Mouse (Mus musculus) forebrain, embryonic 14.5 days (tissue): ENCODE data around the gene Vps37b. TPM values are rescaled to one million over a fixed set of nuclear protein-coding genes. Genes with fewer than 3 reads are reported as not detected.

ENCODE experiments used
- ATAC-seq: fragments of 200-750 bp; cut with Nextera tagmentation; 2 replicates; pipeline ENCODE4 v1.8.0; 2017; ENCODE audit warnings: mild to moderate bottlenecking, moderate library complexity
- DNase-seq: peaks from one replicate; pipeline ENCODE4 v3.0.0-alpha.2; 2015; ENCODE audit warnings: low spot score
- H3K27ac ChIP-seq: fragments of 300-500 bp; sonication (generic); 2 replicates; pipeline ENCODE4 v1.5.1; 2014; ENCODE audit warnings: low read depth, mild to moderate bottlenecking, control low read depth, low read length, moderate library complexity
- H3K27me3 ChIP-seq: fragments of 300-500 bp; sonication (generic); replicated peaks from 2 replicates; pipeline ENCODE4 v1.6.1; 2014; ENCODE audit warnings: low read length, control low read depth, mixed read lengths; ENCODE audit not compliant: control insufficient read depth, insufficient read depth
- H3K36me3 ChIP-seq: fragments of 300-500 bp; sonication (generic); 2 replicates; pipeline ENCODE4 v1.6.1; 2014; ENCODE audit warnings: low read length, control low read depth; ENCODE audit not compliant: control insufficient read depth, insufficient read depth
- H3K4me1 ChIP-seq: fragments of 300-500 bp; sonication (generic); 2 replicates; pipeline ENCODE4 v1.6.1; 2014; ENCODE audit warnings: antibody characterized with exemption, low read length, control low read depth; ENCODE audit not compliant: control insufficient read depth, insufficient read depth
- H3K4me2 ChIP-seq: fragments of 300-500 bp; sonication (generic); 2 replicates; pipeline ENCODE4 v1.6.1; 2014; ENCODE audit warnings: mild to moderate bottlenecking, control low read depth, low read length
- H3K4me3 ChIP-seq: fragments of 300-500 bp; sonication (generic); 2 replicates; pipeline ENCODE4 v1.5.1; 2014; ENCODE audit warnings: low read depth, low read length, control low read depth
- H3K9ac ChIP-seq: fragments of 300-500 bp; sonication (generic); 2 replicates; pipeline ENCODE4 v1.6.1; 2014; ENCODE audit warnings: mild to moderate bottlenecking, low read length, control low read depth, moderate library complexity
- H3K9me3 ChIP-seq: fragments of 300-500 bp; sonication (generic); replicated peaks from 2 replicates; pipeline ENCODE4 v1.6.1; 2016; ENCODE audit warnings: low read length, control low read depth, mixed read lengths; ENCODE audit not compliant: control insufficient read depth
- WGBS: fragments of 180-500 bp; shearing (Covaris S2); extraction: QIAGEN DNeasy Blood & Tissue Kit; methylation state at CpG from one replicate; pipeline ENCODE4 v1.1.7; 2014; 5-methylcytosine and 5-hydroxymethylcytosine counted together
- polyA plus RNA-seq: library from polyadenylated mRNA; unstranded; fragments of >200 nt; fragmentation: Nextera tagmentation; extraction: Ambion mirVana; gene quantifications from 2 replicates; pipeline ENCODE4 v1.2.1, GENCODE M21; 2014

Vps37b gene
- polyA plus RNA-seq, 1 experiment from 2014 or later: 70.5 TPM

DNA sequence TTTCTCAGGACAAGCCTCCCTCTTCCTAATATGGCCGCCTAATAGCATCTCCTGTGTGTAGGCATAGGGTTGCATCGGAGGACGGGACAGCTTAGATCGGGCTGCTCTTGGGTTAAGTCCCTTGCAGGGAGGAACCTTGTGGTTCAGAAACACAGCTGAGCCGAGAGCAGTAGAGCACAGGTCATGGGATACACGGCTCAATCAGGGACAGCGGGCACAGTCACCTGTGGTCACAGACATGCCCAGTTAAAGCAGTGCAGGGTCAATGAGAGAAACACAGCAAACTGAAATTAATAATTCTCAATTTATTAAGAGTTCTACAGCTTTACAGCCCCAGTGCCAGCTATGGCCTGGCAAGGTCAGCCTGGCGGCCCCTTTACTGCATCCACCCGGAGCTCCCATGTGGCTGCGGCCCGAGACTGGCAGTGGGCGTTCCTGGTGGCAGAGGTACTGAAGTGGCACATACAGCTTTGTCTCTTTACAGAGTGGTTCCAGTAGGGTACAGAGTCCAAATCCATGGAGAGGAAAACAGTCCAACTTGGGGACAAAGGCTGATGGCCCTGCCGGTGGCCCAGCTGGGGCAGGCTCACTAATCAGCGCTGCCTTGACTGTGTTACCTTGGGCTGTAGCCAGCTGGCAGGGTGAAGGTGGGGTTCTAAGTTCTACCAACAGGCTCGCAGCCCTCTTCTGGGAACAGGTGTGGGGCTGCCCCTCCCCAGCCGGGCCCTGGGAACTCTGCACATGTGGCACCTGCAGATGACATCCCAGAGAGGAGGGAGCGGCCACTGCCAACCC, 27.5 kb downstream of the Vps37b start:
- Histone ChIP-seq H3K36me3 (peaks cover 86% of the 10 kb centered on the region), H3K4me2 (no peak overlapping the region), H3K27me3 (no peaks in the 10 kb centered on the region), H3K9me3 (no peaks in the 10 kb centered on the region), H3K4me1 (no peaks in the 10 kb centered on the region), H3K9ac (no peak overlapping the region), H3K4me3 (no peak overlapping the region), H3K27ac (peak overlapping the region; percentile 21; the same call in 1 of the 2 replicates)
- ATAC-seq (no peak), DNase-seq (peak; percentile 32)
- WGBS: 74% methylated on average over 17 of the region's 17 CpGs

DNA sequence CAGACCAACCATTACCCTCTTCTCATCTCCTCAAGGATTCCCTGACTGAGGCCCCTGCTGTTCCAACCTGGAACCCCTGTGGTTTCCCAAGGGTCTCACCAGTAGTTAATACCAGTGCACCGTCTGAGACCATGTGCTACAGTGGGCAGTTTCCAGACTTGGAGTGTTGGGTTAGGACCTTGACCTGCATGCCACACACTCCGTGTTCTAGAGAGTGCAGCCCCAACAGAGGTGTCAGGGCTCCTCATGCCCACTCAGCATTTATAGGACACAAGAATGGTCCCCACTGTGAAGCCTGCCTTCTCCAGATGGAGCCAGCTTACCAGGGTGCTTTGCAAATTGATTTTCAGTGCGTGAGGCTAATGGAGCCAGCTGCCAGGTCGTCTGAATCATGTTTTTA, 28.7 kb downstream of the Vps37b start:
- WGBS: 63% methylated on average over 4 of the region's 4 CpGs
- Histone ChIP-seq H3K4me3 (no peak overlapping the region), H3K9ac (no peak overlapping the region), H3K36me3 (peaks cover 80% of the 10 kb centered on the region), H3K9me3 (no peaks in the 10 kb centered on the region), H3K4me1 (no peaks in the 10 kb centered on the region), H3K4me2 (no peak overlapping the region), H3K27ac (no peak overlapping the region), H3K27me3 (no peaks in the 10 kb centered on the region)
- DNase-seq: no peak
- no peak for ATAC-seq

DNA sequence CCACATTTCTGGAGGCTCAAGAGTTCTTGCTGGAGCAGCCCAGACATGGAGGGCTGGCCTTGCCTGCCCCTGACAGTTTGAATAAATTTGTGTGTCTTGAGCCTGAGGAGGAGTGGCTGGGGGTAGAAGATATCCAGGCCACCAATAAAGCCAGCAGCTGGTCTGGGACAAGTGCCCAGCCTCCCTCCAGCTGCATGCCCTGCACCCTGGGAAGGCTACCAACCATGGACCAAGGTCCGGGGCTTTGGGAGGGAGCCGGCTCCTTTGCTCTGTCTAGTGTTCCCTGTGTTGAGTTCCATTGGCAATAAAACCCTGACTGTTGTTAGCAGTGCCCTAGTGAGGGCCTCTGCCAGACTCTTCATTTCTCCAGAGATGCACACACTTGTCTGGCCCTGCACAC, 29.2 kb downstream of the Vps37b start:
- peaks cover 75% of the 10 kb centered on the region for H3K36me3 ChIP-seq
- no peak for ATAC-seq
- WGBS: 81% methylated on average over 2 of the region's 2 CpGs
- no peaks in the 10 kb centered on the region for H3K4me1 ChIP-seq
- H3K9me3 ChIP-seq: no peaks in the 10 kb centered on the region
- no peak for DNase-seq
- H3K27ac ChIP-seq: 0 out of 2 replicates have a peak overlapping the region, but pooled peaks have one; percentile 9
- H3K27me3 ChIP-seq: no peaks in the 10 kb centered on the region
- H3K4me3 ChIP-seq: no peak overlapping the region
- no peak overlapping the region for H3K4me2 ChIP-seq
- no peak overlapping the region for H3K9ac ChIP-seq

DNA sequence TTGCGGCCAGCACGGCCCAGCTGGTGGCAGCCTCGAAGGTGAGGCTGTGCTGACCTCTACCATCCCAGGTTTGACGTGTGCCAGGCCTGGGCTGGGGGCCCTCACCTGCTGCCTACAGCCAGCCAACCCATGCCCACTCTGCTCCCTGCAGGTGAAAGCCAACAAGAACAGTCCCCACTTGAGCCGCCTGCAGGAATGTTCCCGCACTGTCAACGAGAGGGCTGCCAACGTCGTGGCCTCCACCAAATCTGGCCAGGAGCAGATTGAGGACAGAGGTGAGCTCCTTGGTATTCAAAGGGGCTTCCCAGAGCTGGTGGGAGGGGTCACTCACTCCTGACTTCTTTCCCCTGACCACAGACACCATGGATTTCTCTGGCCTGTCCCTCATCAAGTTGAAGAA, 30.8 kb downstream of the Vps37b start:
- H3K36me3 ChIP-seq: peaks cover 59% of the 10 kb centered on the region
- 0 out of 2 replicates have a peak overlapping the region, but pooled peaks have one; percentile 25 for H3K9ac ChIP-seq
- peak; percentile 13; the same call in 1 of the 2 replicates for ATAC-seq

DNA sequence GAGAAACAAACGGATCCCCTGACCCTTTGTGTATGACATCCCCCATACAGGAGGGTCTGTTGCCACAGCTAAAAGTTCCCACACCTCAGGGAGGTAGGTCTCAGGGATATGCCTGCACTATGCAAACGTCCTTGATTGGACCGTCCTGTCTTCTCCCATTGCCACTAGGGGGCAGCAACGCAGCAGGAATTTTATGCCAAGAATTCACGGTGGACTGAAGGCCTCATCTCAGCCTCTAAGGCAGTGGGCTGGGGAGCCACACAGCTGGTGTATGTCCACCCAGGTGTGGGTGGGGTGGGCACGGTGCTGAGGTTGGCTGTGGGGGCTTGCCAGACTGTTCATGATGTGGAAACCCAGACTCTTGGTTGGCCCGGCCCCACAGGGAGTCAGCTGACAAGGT, 31.2 kb downstream of the Vps37b start:
- no peak overlapping the region for H3K4me3 ChIP-seq
- H3K27ac ChIP-seq: no peak overlapping the region
- ATAC-seq (peak; percentile 67), DNase-seq (peak; percentile 93)
- WGBS: 13% methylated on average over 7 of the region's 7 CpGs
- H3K27me3 ChIP-seq: no peaks in the 10 kb centered on the region
- 0 out of 2 replicates have a peak overlapping the region, but pooled peaks have one; percentile 25 for H3K9ac ChIP-seq
- H3K9me3 ChIP-seq: no peaks in the 10 kb centered on the region
- no peak overlapping the region for H3K4me2 ChIP-seq
- H3K36me3 ChIP-seq: peaks cover 59% of the 10 kb centered on the region
- peaks cover 4% of the 10 kb centered on the region; the same call in 1 of the 2 replicates for H3K4me1 ChIP-seq

More for the DNA sequence above, 30.8 kb downstream of the Vps37b start:
- H3K9me3 ChIP-seq: no peaks in the 10 kb centered on the region
- H3K4me2 ChIP-seq: no peak overlapping the region
- peaks cover 4% of the 10 kb centered on the region; the same call in 1 of the 2 replicates for H3K4me1 ChIP-seq
- no peak overlapping the region for H3K4me3 ChIP-seq
- no peaks in the 10 kb centered on the region for H3K27me3 ChIP-seq
- no peak for DNase-seq
- 66% methylated on average over 9 of the region's 9 CpGs for WGBS
- H3K27ac ChIP-seq: no peak overlapping the region

DNA sequence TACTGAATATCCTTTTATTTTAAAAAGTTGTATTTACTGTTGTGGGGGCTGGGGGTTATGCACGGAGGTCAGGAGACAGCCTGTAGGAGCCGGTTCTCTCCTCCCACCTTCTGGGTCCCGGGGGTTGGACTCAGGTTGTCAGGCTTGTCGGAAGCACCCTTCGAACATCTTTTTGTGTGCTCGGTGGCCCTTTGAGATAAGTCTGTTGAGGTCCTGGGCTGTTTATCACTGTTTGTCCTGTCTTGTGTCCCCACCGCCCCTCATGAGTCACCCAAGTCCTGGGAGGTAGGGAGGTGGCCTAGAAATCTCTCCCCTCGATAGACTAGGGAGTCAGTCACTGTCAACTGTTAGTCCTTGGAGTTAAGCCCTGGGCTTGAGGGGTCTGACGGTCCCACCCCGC, 33.7 kb downstream of the Vps37b start:
- Histone ChIP-seq H3K36me3 (peaks cover 36% of the 10 kb centered on the region), H3K9me3 (no peaks in the 10 kb centered on the region), H3K27ac (no peak overlapping the region), H3K4me2 (no peak overlapping the region), H3K4me1 (peaks cover 4% of the 10 kb centered on the region; the same call in 1 of the 2 replicates), H3K4me3 (no peak overlapping the region), H3K27me3 (no peaks in the 10 kb centered on the region), H3K9ac (no peak overlapping the region)
- no peak for ATAC-seq
- DNase-seq: no peak
- 91% methylated on average over 10 of the region's 10 CpGs for WGBS

DNA sequence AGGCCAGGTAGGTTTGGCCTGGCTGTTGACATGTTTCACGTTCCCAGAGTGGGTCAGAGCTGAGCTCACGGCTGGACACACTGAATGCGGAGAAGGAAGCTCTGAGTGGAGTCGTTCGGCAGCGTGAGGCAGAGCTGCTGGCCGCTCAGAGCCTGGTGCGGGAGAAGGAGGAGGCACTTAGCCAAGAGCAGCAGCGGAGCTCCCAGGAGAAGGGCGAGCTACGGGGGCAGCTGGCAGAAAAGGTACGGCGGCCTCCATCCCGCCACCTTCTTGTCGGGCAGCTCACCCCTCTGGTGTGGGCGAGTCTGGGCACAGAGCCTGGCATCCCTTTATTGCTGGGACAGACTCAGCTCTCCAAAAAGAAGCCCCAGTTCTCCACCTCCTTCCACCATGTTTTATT, 34.3 kb downstream of the Vps37b start:
- Histone ChIP-seq H3K9me3 (no peaks in the 10 kb centered on the region), H3K27ac (peak overlapping the region; percentile 75), H3K36me3 (peaks cover 32% of the 10 kb centered on the region), H3K4me3 (no peak overlapping the region), H3K9ac (no peak overlapping the region; the same call in 1 of the 2 replicates), H3K4me2 (no peak overlapping the region), H3K27me3 (no peaks in the 10 kb centered on the region), H3K4me1 (peaks cover 4% of the 10 kb centered on the region; the same call in 1 of the 2 replicates)
- ATAC-seq: no peak
- 45% methylated on average over 16 of the region's 16 CpGs for WGBS
- DNase-seq: no peak

DNA sequence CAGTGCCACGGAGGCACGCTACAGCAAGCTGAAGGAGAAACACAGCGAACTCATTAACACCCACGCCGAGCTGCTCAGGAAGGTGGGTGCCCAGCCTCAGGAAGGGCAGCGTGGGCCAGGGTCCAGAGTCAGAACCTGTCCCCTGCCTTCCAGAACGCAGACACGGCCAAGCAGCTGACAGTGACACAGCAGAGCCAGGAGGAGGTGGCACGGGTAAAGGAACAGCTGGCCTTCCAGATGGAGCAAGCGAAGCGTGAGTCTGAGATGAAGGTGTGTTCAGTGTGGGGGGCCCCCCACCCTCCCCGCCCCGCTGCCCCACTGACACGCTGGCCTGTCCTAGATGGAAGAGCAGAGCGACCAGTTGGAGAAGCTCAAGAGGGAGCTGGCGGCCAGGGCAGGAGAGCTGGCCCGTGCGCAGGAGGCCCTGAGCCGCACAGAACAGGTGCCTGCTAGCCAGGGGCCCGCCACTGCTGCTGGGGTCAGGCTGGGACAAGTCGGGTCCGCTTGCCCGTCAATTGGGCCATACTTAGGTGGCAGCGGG, 34.8 kb downstream of the Vps37b start:
- H3K9ac ChIP-seq: no peak overlapping the region
- no peak for ATAC-seq
- H3K4me2 ChIP-seq: no peak overlapping the region
- H3K4me3 ChIP-seq: no peak overlapping the region
- H3K4me1 ChIP-seq: peaks cover 4% of the 10 kb centered on the region; the same call in 1 of the 2 replicates
- no peaks in the 10 kb centered on the region for H3K9me3 ChIP-seq
- H3K27ac ChIP-seq: peak overlapping the region; percentile 75
- WGBS: 72% methylated on average over 24 of the region's 24 CpGs
- H3K36me3 ChIP-seq: peaks cover 27% of the 10 kb centered on the region
- DNase-seq: peak; percentile 49
- no peaks in the 10 kb centered on the region for H3K27me3 ChIP-seq

DNA sequence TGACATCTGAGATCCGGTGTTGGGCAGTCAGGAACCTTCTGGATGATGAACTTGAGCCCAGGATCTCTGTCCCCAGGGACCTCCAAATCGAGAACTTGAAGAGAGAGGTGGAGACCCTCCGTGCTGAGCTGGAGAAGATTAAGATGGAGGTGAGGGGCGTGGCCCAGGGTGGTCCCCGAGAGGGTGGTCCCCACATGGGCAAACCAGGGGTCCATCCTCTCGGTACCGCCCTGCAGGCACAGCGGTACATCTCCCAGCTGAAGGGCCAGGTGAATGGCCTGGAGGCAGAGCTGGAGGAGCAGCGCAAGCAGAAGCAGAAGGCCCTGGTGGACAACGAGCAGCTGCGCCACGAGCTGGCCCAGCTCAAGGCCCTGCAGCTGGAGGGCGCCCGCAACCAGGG, 35.4 kb downstream of the Vps37b start:
- peak overlapping the region; percentile 5; the same call in 1 of the 2 replicates for H3K27ac ChIP-seq

More for the DNA sequence above, 35.4 kb downstream of the Vps37b start:
- ATAC-seq: no peak
- no peak overlapping the region for H3K4me2 ChIP-seq
- H3K27me3 ChIP-seq: no peaks in the 10 kb centered on the region
- WGBS: 91% methylated on average over 14 of the region's 14 CpGs
- H3K9ac ChIP-seq: no peak overlapping the region
- H3K36me3 ChIP-seq: 0 out of 2 replicates have a peak, but pooled peaks cover 27% of the 10 kb centered on the region
- no peak for DNase-seq
- peaks cover 4% of the 10 kb centered on the region; the same call in 1 of the 2 replicates for H3K4me1 ChIP-seq
- no peak overlapping the region for H3K4me3 ChIP-seq
- no peaks in the 10 kb centered on the region for H3K9me3 ChIP-seq
